ENCODE assay signal across 11 mouse cellular contexts in the genomic region with DNA sequence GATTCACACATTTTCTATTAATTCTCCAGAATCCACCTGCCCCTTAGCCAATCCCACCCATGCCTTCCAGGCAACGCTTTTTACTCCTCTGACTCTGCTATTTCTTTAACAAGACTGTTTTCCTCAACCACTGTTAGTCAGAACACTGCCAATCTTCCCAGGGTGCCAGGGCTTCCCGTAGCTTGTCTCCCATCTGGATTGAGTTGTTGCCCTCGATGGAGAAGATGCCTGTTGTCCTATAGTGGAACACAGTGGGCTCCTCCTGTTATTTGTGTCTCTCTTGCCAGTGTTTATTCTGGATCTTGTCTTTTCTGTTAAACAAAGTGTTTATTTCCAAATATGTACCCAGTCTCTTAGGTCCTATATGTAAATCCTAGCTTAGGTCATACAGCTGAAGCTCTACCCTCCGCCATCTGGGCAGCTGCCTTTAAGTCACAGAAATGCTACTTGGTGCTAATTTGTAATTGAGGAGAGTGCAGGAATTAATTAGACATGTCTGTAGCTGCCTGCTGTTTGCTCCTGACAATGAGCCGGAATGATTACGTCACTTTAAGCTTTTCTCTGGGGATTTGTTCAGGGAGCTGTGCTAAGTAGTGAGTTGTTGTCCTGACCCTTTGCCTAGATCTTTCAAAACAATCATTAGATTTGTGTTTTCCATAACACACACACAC.
A peak's percentile ranks its signal among the peaks of the same experiment; 100 is the strongest.
DNase-seq lines count a peak whose midpoint lies in the region; ATAC-seq and TF ChIP-seq lines count a peak whose summit lies in the region.
"Had no signal": no experiment of that assay in that cellular context is flagged by ENCODE, and none has a peak within 500 bp of the region (broad histone marks: within the 10 kb centered on the region; RNA-seq: fewer than 3 reads in every experiment).

No protein-coding gene starts in this region.

- no peak overlapping the region for H3K27ac ChIP-seq in kidney, postnatal 0 days
- H3K27ac ChIP-seq in heart, postnatal 0 days (ENCODE audit: low read depth) = no peak overlapping the region
- H3K27ac ChIP-seq in neural tube, embryonic 13.5 days (replicated peaks) = peak overlapping the region; percentile 68
- H3K27ac ChIP-seq: intestine, embryonic 15.5 days; limb, embryonic 12.5 days; stomach, embryonic 15.5 days had no signal

- 60% methylated on average over 6 of the region's 6 CpGs for WGBS in kidney, postnatal 0 days
- WGBS in heart, postnatal 0 days = 61% methylated on average over 6 of the region's 6 CpGs
- 35% methylated on average over 6 of the region's 6 CpGs for WGBS in neural tube, embryonic 13.5 days

- peak; percentile 39 for DNase-seq in kidney, postnatal 0 days (ENCODE audit: low spot score)
- no peak for DNase-seq in kidney, postnatal 25 days
- peak; percentile 38 for DNase-seq in embryo, embryonic 11 days
- DNase-seq in heart, postnatal 0 days (ENCODE audit: low spot score) = peak; percentile 15
- DNase-seq in layer of hippocampus, adult 18-20 months (ENCODE audit: low spot score in 2 of 2) = no peak
- DNase-seq in thymus, postnatal 4 days = no peak
- no peak for DNase-seq in cerebellum, adult 18-20 months

- ATAC-seq in kidney, postnatal 0 days (replicated peaks; ENCODE audit: low FRiP score, low read depth) = no peak
- ATAC-seq in heart, postnatal 0 days (ENCODE audit: insufficient read depth, low read depth) = no peak
- peak; percentile 91 for ATAC-seq in neural tube, embryonic 13.5 days (ENCODE audit: low read depth)
- ATAC-seq: intestine, embryonic 15.5 days had no signal

- H3K9me3 ChIP-seq in kidney, postnatal 0 days (replicated peaks; ENCODE audit: low read length) = no peaks in the 10 kb centered on the region
- H3K9me3 ChIP-seq in heart, postnatal 0 days (replicated peaks; ENCODE audit: control insufficient read depth, low read length) = no peaks in the 10 kb centered on the region
- H3K9me3 ChIP-seq in neural tube, embryonic 13.5 days = no peaks in the 10 kb centered on the region
- H3K9me3 ChIP-seq: intestine, embryonic 15.5 days; limb, embryonic 12.5 days; stomach, embryonic 15.5 days had no signal

- H3K36me3 ChIP-seq in kidney, postnatal 0 days (ENCODE audit: insufficient read depth, low read length) = no peaks in the 10 kb centered on the region
- H3K36me3 ChIP-seq in heart, postnatal 0 days (replicated peaks; ENCODE audit: control insufficient read depth, insufficient read depth, low read length) = no peaks in the 10 kb centered on the region
- H3K36me3 ChIP-seq in neural tube, embryonic 13.5 days = no peaks in the 10 kb centered on the region
- H3K36me3 ChIP-seq: intestine, embryonic 15.5 days; limb, embryonic 12.5 days; stomach, embryonic 15.5 days had no signal

- no peaks in the 10 kb centered on the region for H3K4me1 ChIP-seq in kidney, postnatal 0 days (replicated peaks; ENCODE audit: insufficient read depth, low read length)
- no peaks in the 10 kb centered on the region for H3K4me1 ChIP-seq in heart, postnatal 0 days (ENCODE audit: control insufficient read depth, insufficient read depth)
- peaks cover 18% of the 10 kb centered on the region for H3K4me1 ChIP-seq in neural tube, embryonic 13.5 days (replicated peaks)
- H3K4me1 ChIP-seq: intestine, embryonic 15.5 days; limb, embryonic 12.5 days had no signal

- H3K27me3 ChIP-seq in kidney, postnatal 0 days (ENCODE audit: insufficient read depth, low read length) = no peaks in the 10 kb centered on the region
- no peaks in the 10 kb centered on the region for H3K27me3 ChIP-seq in heart, postnatal 0 days (ENCODE audit: control insufficient read depth, insufficient read depth, low read length)
- H3K27me3 ChIP-seq in neural tube, embryonic 13.5 days = no peaks in the 10 kb centered on the region
- H3K27me3 ChIP-seq: intestine, embryonic 15.5 days; limb, embryonic 12.5 days; stomach, embryonic 15.5 days had no signal

- no peak for TF ChIP-seq CTCF in kidney, postnatal 0 days (IDR thresholded peaks at IDR 0.05; ENCODE audit: low read depth)
- TF ChIP-seq CTCF in heart, postnatal 0 days (IDR thresholded peaks at IDR 0.05; ENCODE audit: low read depth) = no peak

- TF ChIP-seq EP300 in heart, postnatal 0 days (IDR thresholded peaks at IDR 0.05; ENCODE audit: low read depth) = no peak

- no peak overlapping the region for H3K9ac ChIP-seq in kidney, postnatal 0 days (ENCODE audit: low read depth, low read length)
- H3K9ac ChIP-seq in heart, postnatal 0 days (replicated peaks; ENCODE audit: low read depth, low read length) = no peak overlapping the region
- H3K9ac ChIP-seq in neural tube, embryonic 13.5 days = 0 out of 2 replicates have a peak overlapping the region, but pooled peaks have one; percentile 17
- H3K9ac ChIP-seq: intestine, embryonic 15.5 days; limb, embryonic 12.5 days; stomach, embryonic 15.5 days had no signal

- H3K4me3 ChIP-seq in kidney, postnatal 0 days (replicated peaks; ENCODE audit: low read depth, low read length) = no peak overlapping the region
- no peak overlapping the region for H3K4me3 ChIP-seq in heart, postnatal 0 days (ENCODE audit: low read depth, low read length)
- no peak overlapping the region for H3K4me3 ChIP-seq in neural tube, embryonic 13.5 days
- H3K4me3 ChIP-seq: intestine, embryonic 15.5 days; limb, embryonic 12.5 days; stomach, embryonic 15.5 days had no signal

- H3K4me2 ChIP-seq in kidney, postnatal 0 days (ENCODE audit: low read length) = no peak overlapping the region
- no peak overlapping the region for H3K4me2 ChIP-seq in heart, postnatal 0 days (ENCODE audit: low read depth, low read length)
- H3K4me2 ChIP-seq in neural tube, embryonic 13.5 days = no peak overlapping the region
- H3K4me2 ChIP-seq: intestine, embryonic 15.5 days; limb, embryonic 12.5 days; stomach, embryonic 15.5 days had no signal

Comparison
In these comparisons a context has a peak if more than half of its experiments do, and no peak if none do; other contexts are left out.
1. DNase-seq: peak in kidney, postnatal 0 days (single experiment), embryo, embryonic 11 days (single experiment) and heart, postnatal 0 days (single experiment); none in kidney, postnatal 25 days (0 of 2), layer of hippocampus, adult 18-20 months (0 of 2), thymus, postnatal 4 days (single experiment) and cerebellum, adult 18-20 months (0 of 2).